Mouse (Mus musculus): ENCODE measurements at regions not wholly inside any gene's neighbourhood (a gene's known extent, or its start where the extent isn't known, plus 50 kb on each side); places are given as distances from the start of the nearest gene placed in this dataset.

- in situ Hi-C loops (cut with MboI, MseI), result loop anchor here (25.0 kb wide), 1 partner anchor 881 kb away; no protein-coding TSS in a partner anchor
Measured at GRCm38 (mm10) chr16:28105866-28106265, 647.0 kb downstream of the Fgf12 start.

- in situ Hi-C loops (cut with MboI, MseI), result loop anchor here (25.0 kb wide), 1 partner anchor 878 kb away; no protein-coding TSS in a partner anchor
Measured at GRCm38 (mm10) chr16:28109771-28110170, 643.1 kb downstream of the Fgf12 start.

Measured in regulatory T cell (primary cell).